Mouse (Mus musculus): ENCODE measurements around the gene Vps9d1.
A peak's percentile ranks its signal among the peaks of the same experiment; 100 is the strongest.
"Not testable (repeated sequence)": the region's sequence is repeated elsewhere in the genome, so short reads cannot be mapped to it uniquely, and the experiment has no call there.

The Vps9d1 gene

DNA sequence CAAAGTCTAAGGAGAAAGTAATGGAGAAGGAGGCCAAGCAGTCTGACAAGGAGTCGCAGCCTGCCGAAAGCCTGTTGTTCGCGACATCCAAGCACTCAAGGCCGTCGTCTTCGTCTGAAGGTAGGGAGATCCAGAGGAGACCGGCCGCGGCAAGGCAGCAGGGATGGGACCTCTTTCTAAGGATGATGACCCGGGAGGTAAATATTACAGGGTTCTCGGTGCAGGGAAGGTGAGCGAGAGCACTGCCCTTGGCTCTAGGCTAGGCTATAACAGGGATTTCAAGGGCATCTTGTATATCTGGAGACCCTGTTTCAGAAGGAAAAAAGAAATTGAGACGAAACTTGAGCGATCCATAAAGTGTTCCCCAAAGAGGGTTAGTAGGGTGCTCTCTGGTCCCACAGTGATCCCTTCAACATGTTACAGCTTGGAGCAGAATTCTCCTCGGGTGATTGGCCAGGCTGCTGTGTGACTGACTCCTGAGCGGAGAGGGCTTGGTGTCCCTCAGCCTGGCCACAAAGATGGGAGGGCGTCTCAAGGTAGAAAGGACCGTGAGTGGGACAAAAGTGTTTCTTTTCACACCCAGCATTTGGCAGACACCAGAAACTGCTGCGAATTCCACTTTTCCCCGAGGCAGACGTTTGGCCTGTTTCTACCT, 40.9 kb downstream of the Vps9d1 start:
- no peak for DNase-seq (ENCODE audit: low spot score)

DNA sequence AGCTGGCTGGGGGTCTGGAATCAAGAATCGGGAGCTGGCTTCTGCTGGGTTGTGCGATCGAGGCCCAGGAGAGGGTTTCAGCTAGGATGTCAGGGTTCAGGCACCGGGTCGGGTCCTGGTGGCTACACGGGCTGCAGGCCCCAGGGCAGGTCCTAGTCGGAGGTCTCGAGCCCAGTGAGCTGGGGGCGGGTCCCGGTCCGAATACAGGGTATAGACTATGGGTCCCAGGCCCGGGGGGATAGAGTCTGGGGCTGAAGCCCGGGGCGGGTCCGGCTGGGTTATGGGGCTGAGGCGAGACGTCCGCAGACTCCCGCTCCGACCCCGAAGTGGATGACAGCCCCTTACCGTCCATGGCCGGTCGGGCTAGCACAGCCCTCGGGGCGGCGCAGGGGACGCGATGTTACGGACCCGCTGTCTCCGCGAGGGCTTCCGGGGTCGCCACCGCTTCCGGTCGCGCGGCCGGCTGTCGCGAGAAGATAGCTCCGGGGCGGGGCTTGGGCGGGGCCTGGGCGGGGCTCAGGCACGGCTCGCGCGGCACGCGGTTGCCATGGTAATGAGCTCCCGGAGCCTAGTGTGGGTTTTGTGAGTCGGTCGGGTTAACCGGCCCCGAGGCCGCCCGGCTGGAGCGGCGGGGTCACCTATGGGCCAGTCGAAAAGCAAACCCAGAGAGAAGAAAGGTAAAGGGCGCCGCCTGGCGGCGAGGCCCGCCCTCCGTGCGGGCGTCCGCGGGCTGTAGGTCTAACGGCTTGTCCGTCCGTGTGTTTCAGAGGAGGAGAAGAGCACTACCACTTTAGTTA, 41.6 kb downstream of the Vps9d1 start, which contains the start of the genes Chmp1a and Spata33:
Gene Chmp1a, minus strand, starts transcription at position 443 of the 797 bp plus-strand sequence.
Gene Spata33, plus strand, starts transcription at position 512 of the 797 bp plus-strand sequence.
- DNase-seq (ENCODE audit: low spot score): peak; percentile 94

DNA sequence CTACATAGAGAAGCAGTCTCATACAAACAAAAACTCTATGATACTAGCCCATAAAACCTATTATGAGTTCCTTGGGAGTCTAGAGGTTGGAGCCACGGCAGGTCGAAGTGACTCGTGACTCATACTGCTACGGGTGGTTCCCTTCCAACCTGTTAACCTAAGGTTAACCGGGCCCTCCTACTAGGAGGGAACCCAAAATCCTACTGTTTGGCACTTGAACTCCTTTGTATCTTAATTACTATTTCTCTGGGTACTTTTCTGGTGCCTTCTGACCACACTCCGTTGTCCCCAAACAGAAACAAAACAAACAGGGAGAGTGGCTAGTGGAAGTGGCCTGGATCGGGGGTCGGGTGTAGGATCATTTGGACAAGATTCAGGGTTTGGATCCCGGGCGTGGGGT, 42.3 kb downstream of the Vps9d1 start:
- no peak for DNase-seq (ENCODE audit: low spot score)

DNA sequence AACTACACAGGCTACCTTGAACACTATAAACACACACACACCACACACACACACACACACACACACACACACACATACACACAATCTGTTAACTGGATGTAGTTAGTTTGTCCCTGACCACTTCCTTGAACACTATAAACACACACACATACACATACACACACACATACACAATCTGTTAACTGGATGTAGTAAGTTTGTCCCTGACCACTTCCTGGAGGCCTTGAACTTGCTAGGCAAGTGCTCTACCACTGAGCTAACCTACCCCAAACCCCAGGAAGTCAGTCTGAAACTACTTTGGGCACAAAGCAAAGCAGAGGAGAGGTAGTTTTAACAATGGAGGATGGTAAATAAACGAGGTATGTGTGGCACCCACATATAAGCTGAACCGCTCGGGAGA, 50.6 kb downstream of the Vps9d1 start:
- DNase-seq (ENCODE audit: low spot score): no peak

DNA sequence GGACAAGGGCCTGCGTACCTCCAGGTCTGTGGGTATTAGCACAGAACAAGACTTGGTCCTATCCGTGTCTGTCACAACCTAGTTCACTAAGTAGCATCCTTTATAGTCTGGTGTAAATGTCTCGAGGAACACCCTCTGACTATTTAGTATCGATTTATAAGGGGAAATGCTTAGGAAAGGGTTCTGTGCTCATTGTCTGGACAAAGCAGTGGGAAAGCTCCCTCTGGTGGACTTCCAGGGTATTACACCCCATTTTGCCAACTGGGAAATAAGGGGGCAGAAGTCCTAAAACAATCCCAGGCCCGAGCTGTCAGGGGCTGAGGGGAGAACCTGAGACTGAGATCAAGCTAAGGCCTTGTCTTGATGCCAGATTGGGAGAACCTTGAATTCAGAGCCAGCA, 51.9 kb downstream of the Vps9d1 start:
- DNase-seq (ENCODE audit: low spot score): peak; percentile 76

DNA sequence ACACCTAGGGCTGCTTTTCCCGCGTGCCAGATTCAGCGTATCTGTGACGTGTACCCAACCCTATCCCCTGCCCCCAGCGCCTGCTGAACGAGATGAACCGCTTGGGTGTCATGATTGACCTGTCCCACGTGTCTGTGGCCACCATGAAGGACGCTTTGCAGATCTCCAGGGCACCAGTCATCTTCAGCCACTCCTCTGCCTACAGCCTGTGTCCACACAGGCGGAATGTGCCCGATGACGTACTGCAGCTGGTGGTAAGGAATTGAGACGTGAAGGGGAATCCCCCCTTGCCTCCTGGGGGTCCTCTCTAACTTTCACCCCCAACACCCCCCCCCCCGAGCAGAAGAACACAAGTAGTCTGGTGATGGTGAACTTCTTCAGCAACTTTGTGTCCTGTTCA, 54.3 kb downstream of the Vps9d1 start:
- no peak for DNase-seq (ENCODE audit: low spot score)

DNA sequence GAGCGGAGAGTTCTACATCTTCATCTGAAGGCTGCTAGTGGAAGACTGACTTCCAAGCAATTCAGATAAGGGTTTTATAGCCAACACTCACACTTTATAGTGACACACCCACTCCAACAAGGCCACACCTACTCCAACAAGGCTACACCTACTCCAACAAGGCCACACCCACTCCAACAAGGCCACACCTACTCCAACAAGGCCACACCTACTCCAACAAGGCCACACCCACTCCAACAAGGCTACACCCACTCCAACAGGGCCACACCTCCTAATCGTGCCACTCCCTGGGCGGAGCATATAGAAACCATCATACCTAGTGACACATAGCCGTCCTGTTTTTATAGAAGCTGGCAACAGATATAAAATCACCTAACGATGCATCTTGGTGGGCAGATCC, 57.1 kb downstream of the Vps9d1 start:
- DNase-seq (ENCODE audit: low spot score): not testable (repeated sequence)

DNA sequence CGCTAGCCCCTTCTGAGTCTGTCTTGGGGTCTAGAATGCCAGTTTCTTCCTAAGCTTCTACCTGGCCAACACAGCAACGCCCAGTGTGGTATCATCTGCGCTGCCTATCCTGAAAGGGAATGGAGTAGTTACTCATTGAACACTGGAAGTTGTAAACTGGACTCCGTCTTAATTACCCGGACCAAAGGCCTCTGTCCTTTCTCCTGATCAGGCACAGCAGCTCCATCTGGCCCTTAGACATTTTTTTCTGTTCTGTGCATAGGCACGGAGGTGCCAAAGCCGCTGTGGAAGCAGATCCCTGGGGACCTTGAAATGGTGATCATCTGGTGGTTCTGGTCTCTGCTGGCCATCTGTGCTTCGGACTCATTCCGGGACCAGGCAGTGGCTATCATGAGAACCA, 60.4 kb downstream of the Vps9d1 start:
- peak; percentile 42 for DNase-seq (ENCODE audit: low spot score)

Measured in MN1 (cell line).